Mouse (Mus musculus): ENCODE measurements around the gene Ccdc6.

Ccdc6 gene

DNA sequence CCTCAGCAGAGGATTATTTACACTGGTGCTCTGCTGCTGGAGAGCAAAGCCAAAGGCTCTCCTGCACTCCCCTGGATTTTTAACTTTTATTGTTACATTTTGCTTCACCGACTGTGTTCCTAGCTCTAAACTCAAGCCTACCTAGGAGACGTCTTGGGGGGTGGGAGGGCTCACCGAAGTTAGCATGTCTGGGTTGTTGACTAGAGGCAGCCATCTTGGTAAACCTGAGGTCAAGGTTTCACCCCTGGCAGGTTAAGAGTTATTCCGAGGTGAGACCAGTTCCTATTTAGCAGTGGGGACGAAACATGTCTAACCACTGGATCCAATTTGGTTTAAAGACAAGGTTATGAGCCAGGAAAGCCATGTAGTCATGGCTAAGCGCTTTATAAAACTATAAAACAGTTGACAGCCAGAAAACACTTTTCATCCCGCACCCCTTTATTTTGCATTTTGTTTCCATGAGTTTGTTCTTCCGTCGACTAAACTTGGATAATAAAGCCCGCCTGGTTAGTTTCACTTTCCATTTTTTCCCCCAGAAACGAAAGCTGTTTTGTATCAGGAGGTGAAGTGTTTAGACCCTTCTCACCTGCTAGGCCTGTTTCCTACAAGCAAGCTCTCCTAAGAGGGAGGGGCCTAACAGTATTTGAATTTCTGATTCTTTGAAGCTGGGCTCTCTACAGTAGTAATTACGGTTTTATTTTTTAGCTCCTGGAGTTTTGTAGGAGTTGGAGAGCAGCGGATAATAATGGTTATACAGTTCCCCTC is 1.2 kb upstream of the Ccdc6 start:
- peak; percentile 16 to 42 for DNase-seq

DNA sequence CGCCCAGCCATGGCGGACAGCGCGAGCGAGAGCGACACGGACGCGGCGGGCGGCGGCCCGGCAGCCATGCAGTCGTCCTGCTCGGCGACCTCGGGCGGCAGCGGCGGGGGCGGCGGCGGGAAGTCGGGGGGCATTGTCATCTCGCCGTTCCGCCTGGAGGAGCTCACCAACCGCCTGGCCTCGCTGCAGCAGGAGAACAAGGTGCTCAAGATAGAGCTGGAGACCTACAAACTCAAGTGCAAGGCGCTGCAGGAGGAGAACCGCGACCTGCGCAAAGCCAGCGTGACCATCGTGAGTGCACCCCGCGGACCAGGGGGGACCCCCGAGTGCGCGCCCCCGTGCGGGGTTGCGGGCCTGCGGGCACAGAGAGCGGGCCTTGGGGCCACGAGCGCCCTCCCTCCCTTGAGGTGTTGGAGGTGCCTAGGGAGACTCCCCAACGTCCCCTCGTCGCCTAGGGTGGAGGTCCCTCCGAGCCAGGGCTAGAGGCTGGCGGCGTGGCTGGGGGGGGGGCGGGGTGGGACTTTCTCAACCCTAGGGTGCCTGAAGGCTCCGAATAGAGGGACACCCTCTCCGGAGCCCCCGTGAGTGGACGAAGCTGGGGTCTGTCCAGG is 475 bp downstream of the Ccdc6 start:
- peak in 1 of 2 experiments; percentile 57 for DNase-seq

DNA sequence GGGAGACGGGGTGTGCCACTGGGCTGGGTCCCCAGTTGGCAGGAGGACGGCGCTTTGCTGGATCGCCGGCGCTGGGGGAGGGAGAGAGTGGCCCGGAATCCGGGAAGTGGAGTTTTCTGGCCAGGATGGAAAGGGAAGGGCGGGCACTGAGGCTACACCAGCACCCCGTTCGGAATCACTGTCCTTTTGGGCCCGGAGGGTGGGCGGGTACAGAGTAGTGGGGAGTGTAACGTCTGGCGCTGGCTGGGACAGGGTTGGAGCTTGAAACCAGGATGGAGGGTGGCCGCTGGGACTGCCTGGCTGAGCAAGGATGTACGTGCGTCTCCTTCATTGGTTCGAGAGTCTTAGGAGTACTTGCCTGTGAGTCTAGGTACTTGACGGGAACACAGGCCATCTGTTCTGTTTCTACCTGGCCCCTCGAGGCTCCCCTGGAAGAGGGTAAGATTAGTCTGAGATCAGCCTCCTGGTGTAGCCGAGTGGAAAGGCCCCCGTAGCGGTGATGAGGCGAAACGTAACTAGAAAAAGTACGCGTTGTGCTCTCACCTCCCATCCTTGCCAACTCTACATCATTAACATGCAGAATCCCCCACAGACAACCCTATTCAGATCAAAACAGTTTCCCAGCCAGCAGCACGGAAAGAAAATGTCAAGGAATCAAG is 1.1 kb downstream of the Ccdc6 start:
- peak; percentile 26 to 28 for DNase-seq

DNA sequence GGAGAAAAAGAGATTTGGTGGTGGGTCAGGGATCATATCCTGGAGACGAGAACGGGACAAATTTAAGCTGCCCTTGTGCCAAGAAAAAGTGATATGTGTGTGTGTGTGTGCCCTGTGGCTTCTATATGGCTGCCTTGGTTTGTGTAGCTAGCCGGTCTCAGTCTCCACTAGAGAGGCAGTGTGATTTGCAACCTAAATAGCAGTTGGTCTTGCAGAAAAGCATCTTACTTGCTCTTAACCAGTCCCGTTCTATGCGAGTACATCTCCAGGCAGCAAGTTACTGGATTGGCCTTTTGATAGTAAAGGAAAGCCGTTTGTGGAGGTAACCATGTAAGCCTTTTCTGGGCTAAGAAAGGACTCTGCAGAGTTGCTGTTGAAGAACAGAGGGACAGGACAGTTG is 1.7 kb downstream of the Ccdc6 start:
- no peak for DNase-seq

DNA sequence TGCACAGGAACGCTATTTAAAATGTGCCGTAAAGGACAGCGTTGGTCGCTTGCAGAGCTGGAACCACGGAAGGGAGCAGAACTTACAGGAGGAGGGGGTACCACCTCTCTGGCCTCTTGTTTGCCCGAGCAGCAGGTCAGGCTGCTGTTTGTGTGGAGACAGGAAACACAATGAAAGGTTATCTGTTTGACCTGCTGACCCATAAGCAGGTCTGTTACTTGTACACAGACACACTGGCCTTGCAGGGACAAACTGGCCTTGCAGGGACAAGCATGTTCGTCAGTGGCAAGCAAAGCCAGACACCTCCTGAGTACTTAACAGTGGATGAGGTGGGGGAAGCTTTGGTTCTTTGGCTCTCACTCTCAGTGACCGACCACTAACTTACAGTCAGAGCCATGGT is 2.1 kb downstream of the Ccdc6 start:
- no peak for DNase-seq

GRCm38 (mm10) chr10:70102086-70102485 is 5.2 kb downstream of the Ccdc6 start:
- peak in 1 of 2 experiments; percentile 14 for DNase-seq

- DNase-seq = no peak
Observed at GRCm38 (mm10) chr10:70108016-70108415, 11.1 kb downstream of the Ccdc6 start.

DNA sequence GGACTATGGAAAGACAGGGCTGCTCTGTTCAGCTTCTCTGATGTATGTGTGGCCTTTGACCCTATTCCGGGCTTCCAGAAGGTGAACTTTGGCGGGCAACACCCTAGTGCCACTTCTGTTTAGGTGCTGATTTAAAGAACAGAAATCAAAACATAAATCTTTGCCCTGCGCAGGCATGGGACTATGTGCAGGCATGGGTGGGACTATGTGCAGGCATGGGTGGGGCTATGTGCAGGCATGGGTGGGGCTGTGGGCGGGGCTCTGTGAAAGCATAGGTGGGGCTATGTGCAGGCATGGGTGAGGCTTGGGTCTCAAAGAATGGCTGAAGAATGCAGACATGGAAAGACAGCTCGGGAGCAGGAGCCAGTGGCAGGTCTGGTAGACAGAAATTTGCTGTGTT is 13.1 kb downstream of the Ccdc6 start:
- DNase-seq = peak; percentile 10 to 33

DNA sequence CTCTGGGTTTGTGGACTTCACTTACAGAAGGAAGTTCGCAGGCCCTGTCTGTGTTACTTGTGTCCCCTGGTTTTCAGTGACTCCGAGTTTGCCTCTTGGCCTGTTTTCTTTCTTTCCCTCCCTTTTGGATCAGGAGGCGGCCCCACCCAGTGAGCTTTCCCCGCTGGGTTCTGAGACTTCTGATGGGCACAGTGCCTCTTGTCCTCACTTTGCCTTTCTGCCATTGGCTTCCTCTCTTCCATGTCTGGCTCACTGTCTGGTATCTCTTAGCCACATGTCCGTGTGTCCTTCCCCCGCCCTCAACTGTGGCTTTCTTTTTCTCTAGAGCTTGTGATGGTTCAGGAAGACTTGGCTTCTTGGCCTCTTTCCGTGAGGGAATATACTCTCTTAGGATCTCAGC is 13.9 kb downstream of the Ccdc6 start:
- DNase-seq = no peak

DNA sequence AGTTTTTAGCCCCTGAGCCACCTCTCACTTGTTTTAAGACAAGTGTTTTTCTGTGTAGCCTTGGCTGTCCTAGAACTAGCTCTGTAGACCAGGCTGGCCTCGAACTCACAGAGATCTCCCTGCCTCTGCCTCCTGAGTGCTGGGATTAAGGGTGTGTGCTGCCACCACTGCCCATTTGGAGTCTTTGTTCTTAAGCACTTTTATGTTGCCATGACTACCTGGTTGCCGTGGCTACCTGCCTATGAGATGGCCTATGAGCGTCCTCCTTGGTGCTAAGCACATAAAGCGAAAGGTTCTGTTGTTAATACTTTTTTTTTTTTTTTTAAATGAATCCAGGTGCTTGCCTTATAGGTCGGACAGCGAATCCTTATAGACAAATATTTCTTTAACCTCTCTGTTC is 14.7 kb downstream of the Ccdc6 start:
- no peak for DNase-seq

- no peak for DNase-seq
Observed at GRCm38 (mm10) chr10:70114048-70114635, 17.2 kb downstream of the Ccdc6 start.

- DNase-seq = no peak
Observed at GRCm38 (mm10) chr10:70116454-70116853, 19.5 kb downstream of the Ccdc6 start.

- DNase-seq = no peak
Observed at GRCm38 (mm10) chr10:70119451-70119850, 22.5 kb downstream of the Ccdc6 start.

DNA sequence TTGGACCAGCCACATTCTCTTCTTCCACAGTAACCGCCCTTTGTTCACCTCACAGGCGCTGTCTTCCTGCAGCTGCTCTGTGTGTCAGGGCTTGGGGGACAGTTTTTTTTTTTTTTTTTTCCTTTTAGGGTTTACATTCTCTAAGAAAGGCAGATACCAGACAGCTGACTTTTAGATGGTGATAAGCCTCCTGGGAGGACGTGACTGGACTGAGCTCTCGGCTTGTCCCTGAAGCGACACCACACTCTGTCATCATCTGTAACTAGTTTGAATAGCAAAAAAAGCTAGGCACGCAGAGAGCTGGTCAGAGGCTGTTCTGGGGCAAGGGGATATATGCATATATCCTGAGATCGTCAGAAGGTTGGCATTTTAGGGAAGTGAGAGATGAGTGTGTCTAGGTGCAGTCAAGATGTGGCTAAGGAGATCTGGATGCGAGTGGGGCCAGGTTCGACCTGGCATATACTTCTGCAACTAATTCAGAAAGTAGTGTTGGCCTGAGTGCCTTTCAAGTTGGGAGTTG is 23.0 kb downstream of the Ccdc6 start:
- peak; percentile 41 to 48 for DNase-seq

GRCm38 (mm10) chr10:70120671-70121405 is 23.9 kb downstream of the Ccdc6 start:
- DNase-seq = peak in 1 of 2 experiments; percentile 21

DNA sequence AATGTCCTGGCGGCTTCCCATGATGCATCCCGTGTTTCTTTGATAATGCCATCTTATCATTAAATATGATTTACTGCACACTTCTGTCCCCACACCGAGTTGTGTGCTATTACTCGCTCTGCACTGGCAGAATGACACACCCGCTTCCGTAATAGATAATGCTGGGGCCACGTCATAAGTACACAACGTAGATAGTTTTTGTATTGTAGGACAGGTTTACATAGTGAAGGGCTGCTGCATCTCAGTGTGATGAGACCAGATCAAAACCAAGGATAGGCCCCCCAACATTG is 24.4 kb downstream of the Ccdc6 start:
- no peak for DNase-seq

GRCm38 (mm10) chr10:70123454-70123853 is 26.5 kb downstream of the Ccdc6 start:
- no peak for DNase-seq

DNA sequence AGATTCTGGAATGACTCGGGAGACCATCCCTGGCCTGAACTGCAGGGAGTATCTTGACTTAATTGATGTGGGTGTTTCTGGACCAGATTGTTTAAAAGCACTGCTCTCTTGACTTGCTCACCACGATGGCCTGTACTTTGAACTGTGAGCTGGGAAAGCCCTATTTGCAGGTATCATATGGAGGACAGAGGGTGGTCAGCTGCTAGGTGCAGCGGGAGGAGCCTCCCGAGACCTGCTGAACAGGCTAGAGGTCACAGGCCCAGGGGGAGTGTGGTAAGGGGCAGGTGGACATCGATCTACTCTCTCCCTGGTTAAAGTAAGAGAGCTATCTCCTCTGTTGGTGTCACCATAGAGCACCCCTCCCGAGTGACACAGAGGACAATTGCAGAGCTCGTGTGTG is 28.6 kb downstream of the Ccdc6 start:
- DNase-seq = no peak

GRCm38 (mm10) chr10:70127273-70127672 is 30.4 kb downstream of the Ccdc6 start:
- no peak for DNase-seq

- no peak for DNase-seq
Observed at GRCm38 (mm10) chr10:70128408-70128807, 31.5 kb downstream of the Ccdc6 start.

GRCm38 (mm10) chr10:70132087-70132560 is 35.2 kb downstream of the Ccdc6 start:
- no peak for DNase-seq

DNA sequence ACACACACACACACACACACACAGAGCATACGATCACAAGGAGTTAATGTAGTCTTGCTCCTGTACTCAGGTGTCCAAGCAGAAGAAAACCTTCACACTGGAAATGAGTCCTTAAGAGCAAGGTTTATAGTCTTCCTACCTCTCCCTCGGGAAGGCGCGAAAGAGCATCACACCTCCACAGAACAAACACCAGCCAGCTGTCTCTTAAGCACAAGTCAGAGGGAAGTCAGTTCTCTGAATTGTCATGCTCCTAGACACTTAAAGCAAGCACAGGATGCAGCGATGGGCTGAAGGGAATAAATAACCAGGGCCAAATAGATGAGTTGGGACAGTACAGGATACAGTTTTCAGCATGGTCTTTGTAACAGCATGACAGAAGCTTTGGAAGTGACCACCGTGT is 35.8 kb downstream of the Ccdc6 start:
- DNase-seq = no peak

DNA sequence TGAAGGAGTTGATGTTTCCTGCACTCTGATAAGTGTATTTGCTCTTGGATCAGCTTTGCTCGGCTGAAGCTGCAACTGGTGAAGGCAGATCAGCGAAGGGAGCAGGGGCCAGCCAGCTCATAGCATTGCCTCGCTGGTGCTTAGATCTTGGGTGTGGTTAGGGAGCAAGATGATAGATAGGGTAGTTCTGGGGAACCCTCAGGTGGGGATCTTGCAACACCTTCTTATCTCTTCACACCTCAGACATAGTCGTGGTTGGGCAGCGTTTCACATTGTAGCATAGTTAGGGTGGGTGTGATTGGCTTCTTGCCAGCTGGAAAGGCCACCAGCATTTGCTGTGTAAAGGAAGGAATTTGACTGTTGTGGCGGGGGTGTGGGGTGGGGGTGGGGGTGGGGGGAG is 36.3 kb downstream of the Ccdc6 start:
- no peak for DNase-seq
